Mouse (Mus musculus) 3134 (cell line): ENCODE measurements around the gene Olfml2b.

Source experiments
- DNase-seq: peaks from one replicate; pipeline ENCODE4 v3.0.0-alpha.2; 2011; ENCODE audit warnings: low spot score; ENCODE audit not compliant: insufficient read length; ENCODE audit errors: extremely low read depth

Gene Olfml2b

DNA sequence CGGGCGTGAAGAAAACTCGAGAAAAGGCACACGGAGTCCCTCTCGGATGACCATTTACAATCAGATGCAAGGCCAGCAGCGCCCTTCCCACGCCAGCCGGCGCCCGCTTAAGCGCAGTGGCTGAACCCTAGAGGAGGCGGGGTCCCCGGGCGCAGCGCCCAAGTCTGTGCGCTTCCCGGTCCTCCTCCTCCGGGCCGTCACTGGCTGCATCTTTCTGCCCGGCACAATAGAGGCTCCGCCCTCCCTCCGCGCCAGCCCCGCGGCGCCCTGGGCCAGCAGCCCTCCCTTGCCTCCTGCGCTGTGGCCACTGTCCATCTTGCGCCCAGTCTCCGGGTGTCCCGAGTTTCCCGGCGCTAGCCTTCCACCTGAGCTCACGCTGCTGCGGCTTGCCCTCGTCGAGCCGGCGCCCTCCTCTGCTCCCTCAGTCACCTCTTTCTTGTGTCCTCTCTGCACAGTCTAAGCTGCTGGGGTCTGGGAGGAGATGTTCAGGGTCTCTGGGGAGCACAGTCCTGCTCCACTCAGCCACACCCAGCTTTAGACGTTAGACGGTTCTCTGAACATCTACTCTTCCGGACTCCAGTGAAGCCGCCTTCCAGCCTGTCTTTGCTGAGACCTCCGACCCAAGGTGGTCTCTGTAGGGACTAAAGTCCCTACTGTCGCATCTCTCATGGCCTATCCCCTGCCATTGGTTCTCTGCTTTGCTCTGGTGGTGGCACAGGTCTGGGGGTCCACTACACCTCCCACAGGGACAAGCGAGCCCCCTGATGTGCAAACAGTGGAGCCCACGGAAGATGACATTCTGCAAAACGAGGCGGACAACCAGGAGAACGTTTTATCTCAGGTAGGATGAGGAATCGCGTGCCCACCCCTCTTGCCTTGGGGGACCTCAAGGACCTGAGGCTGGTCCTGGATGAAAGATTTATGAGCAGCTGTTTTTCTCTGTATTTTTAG, at the start of gene Olfml2b:
Olfml2b (plus strand) TSS at position 278 of the 951 bp plus-strand sequence.
- peak; percentile 93 for DNase-seq

DNA sequence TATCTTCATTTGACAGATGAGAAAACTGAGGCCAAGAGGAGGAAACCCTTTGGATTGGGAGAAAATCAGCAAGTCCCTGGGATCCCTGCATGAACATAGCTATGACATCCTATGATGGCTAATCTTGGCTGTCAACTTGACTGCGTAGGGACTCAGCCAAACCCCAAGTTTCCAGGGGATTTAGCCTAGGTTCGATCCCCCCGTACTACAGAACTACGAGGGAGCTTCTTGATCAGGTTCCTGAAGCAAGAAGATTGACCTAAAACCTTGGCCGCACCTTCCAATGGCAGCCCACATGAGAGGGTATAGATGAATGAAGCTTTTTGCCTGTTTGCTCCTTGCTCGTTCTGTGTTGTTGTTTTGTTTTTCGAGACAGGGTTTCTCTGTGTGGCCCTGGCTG, 49.8 kb upstream of the Olfml2b start:
- no peak for DNase-seq

GRCm38 (mm10) chr1:170605228-170606001, 38.9 kb upstream of the Olfml2b start:
- DNase-seq = no peak

GRCm38 (mm10) chr1:170607231-170607917, 37.0 kb upstream of the Olfml2b start:
- no peak for DNase-seq

- DNase-seq = no peak
Observed at GRCm38 (mm10) chr1:170608461-170609071, 35.8 kb upstream of the Olfml2b start.

- no peak for DNase-seq
Observed at GRCm38 (mm10) chr1:170609872-170610271, 34.5 kb upstream of the Olfml2b start.

DNA sequence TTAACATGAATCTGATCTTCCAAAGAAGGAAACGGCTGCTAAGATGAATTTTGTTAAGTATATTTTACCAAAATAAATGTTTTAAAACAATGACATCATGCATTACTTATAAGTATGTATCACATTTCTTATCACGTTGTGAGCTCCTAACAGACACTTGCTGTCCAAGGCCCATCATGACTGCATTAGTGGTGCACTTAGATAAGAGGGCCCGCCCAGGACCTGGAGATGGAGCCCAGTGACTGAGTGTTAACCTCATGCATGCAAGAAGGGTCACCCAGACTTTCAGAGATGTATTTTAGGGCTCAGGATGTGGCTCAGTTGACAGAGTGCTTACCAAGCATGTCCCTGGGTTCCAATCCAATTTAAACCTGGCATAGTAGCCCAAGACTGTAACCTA, 34.0 kb upstream of the Olfml2b start:
- DNase-seq = no peak

DNA sequence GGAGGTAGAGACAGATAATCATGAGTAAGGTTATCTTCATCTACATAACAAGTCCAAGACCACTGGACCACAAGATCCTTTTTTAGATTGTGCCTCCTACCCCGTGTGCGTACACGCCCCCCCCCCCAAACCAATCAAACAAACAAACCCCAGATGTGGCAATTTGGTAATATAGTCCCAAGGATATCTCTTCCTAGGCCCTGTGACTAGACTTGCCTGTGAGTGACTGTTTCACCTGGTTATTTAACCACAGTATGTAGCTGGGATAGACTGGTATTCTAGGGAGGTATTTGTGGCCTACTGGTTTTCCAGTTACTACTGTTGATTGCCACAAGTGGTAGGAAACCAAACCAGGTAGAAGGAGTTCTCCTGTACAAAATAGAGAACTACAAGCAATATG, 33.6 kb upstream of the Olfml2b start:
- no peak for DNase-seq

DNA sequence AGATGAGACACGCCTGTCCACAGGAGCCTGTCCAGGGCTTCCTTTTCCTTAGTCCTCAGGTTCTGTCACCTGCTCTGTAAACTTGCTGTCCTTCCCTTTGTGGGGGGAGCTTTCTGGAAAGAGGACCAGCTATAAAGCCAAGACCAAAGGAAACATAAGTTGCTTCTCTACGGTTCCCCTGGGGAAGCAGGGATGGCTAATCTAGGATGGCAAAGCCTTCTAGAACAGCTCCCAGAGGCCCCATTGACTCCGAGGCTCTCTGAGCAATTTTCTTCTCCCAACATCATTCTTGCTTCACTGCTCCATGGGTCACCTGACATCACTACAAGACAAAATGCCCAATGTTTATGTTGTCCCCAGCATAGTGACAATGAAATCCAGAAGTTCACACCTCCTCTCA, 32.7 kb upstream of the Olfml2b start:
- DNase-seq = no peak

DNA sequence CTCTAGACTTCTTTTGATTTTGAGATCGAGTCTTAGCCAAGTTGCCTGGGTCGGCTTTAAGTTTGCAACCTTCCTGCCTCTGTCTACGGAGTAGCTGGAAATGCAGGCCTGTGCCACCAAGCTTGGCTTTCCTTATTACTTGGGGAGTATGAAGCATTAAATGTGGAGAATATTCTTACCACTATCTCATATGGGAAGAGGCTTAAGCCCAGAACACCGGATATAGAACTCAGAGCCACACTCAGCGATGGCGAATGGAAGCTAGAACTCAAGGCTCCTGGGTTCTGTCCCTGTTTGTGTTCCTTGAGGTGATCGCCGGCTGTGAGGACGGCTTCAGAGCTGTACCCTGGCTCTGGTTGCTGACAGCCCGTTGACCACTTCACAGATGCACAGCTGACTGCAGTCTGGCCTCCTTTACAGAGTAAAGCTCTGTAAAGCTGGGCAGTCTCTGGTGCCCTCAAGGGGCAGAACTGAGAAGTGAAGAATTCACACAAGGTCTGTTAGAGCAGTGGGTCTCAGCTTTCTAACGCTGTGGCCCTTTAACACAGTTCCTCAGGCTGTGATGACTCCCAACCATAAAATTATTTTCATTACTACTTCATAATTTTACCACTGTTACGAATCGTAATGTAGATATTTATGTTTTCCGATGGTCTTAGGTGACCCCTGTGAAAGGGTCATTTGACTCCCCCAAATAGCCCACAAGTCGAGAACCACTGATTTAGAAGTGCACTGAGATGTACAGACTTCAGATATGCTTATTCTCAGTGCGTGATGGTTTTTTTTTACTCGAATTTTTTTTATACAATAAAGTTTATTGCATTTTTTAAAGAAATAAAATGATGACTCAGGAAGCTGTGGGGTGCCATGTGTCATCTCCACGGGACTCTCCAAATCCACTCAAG, 31.1 kb upstream of the Olfml2b start:
- DNase-seq = no peak

DNA sequence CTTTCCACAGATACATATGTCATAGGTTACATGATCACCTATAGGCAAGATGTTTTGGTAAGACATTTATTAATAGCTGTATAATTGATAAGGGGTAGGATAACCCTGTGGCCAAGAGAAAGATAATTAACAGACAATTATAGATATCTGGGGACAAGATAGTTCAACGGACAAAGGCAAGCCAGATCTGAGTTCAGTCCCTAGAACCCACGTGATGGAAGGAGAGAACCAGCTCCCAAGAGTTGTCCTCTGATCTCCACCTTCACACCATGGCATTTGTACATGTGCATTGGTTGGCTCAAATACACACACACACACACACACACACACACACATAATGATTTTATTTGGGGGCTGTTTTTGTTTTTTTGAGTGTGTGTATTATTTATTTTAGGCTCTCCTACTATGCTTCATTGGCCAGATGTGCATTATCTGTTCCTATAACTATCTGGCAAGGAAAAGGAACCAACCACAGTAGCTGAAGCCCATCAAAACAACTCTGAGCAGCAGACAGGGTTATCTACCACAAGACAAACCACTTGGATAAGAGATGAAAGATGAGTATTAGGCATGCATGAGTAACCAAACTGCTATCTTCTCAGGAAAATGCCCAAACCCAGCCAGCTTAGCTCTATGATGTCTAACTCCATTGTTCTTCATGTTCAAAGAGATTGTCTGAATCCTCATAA, 24.5 kb upstream of the Olfml2b start:
- DNase-seq = no peak

- no peak for DNase-seq
Observed at GRCm38 (mm10) chr1:170622934-170623333, 21.4 kb upstream of the Olfml2b start.

GRCm38 (mm10) chr1:170623432-170623831, 20.9 kb upstream of the Olfml2b start:
- DNase-seq = no peak

- no peak for DNase-seq
Observed at GRCm38 (mm10) chr1:170630489-170630888, 13.8 kb upstream of the Olfml2b start.

DNA sequence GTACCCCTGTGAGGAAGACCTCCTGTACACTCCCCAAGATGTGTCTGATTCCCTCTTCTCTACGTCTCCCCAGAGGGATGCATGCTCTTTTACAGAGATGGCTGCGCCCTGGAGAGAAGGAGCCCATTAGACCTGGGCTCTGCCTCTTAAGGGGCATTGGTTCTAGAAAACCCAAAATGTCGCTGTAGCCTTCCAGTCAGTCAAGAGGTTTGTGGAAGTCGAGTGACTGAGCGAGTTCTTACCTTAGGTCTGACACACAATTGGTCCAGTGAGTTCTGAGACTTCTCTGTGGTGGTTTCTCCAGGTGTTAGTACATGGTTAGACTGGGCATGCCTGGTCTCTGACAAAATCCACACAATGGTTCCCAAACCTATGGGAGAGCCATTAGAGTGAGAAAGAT, 12.8 kb upstream of the Olfml2b start:
- DNase-seq = no peak

- DNase-seq = peak; percentile 45
Observed at GRCm38 (mm10) chr1:170632385-170632784, 11.9 kb upstream of the Olfml2b start.

DNA sequence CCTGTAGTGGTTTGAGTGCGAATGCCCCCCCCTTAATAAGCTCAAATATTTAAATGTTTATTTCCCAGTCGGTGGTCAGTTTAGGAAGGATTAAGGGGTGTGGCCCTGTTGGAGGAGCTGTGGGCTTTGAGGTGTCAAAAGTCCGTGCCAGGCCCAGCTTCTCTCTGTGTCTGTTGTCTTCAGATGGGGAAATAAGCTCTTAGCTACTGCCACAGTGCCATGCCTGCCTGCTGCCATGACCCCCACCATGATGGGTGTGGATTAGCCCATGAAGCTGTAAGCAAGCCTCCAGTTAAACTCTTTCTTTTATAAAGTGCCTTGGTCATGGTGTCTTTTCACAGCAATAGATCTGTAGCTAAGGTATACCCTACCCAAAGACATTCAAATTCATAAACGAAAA, 11.5 kb upstream of the Olfml2b start:
- no peak for DNase-seq

GRCm38 (mm10) chr1:170638941-170639340, 5.4 kb upstream of the Olfml2b start:
- no peak for DNase-seq
